Mouse (Mus musculus): ENCODE measurements around the gene Ctu2. TPM values are rescaled to one million over a fixed set of nuclear protein-coding genes. Genes with fewer than 3 reads are reported as not detected.

Gene Ctu2
- polyA plus RNA-seq, 1 experiment from 2014 or later: 72.6 TPM

DNA sequence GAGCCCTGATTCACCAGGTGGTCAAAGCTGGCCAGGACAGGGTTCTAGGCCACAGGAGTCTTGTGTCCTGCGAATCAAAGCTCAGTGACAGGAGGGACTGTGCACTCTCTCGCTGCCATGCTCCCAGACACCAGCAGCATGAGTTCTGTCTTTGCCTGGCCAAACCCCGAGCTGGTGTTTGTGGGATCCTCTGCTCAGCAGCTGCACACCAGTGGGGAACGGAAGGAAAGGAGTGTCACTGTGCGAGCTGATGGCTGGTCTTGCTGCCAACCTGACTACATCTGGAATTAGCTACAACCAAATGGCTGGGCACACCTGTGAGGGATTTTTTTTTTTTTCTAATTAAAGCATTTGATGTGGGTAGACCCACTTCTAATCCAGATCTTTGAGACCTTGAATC, 5.3 kb upstream of the Ctu2 start:
- no peaks in the 10 kb centered on the region for H3K27me3 ChIP-seq (ENCODE audit: low read depth, poor library complexity, severe bottlenecking)
- WGBS: 79% methylated on average over 5 of the region's 5 CpGs
- H3K9me3 ChIP-seq (replicated peaks): no peaks in the 10 kb centered on the region
- no peak overlapping the region for H3K27ac ChIP-seq (replicated peaks)
- no peak overlapping the region for H3K4me3 ChIP-seq
- DNase-seq (ENCODE audit: low spot score): no peak
- H3K4me1 ChIP-seq: peaks cover 15% of the 10 kb centered on the region
- H3K36me3 ChIP-seq: peaks cover 67% of the 10 kb centered on the region

DNA sequence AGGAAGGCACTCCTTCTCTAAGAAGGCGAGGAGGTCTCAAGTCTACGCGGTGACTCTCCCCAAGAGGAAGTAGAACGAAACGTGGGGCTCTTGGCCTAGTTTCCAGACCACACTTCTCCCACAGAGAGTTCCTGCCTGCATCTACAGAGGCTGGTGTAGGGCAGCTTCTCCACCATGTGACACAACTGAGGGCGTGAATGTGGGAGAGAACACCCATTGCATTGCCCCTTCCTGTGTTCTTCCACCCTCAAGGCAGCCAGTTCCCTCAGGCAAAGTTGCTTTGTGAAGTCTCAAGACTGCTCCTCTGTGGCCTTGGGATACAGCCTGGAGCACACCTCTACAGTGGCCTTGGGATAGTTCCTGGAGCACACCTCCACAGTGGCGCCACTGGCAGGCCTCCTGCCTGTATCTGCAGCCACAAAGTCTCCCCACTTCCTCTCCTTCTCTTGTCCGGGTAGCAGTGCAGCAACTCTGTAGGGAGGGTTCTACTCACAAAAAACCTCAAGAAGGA, 2.0 kb upstream of the Ctu2 start:
- Histone ChIP-seq H3K27me3 (ENCODE audit: low read depth, poor library complexity, severe bottlenecking) (no peaks in the 10 kb centered on the region), H3K36me3 (peaks cover 59% of the 10 kb centered on the region), H3K9me3 (replicated peaks) (no peaks in the 10 kb centered on the region), H3K27ac (replicated peaks) (no peak overlapping the region), H3K4me1 (peaks cover 31% of the 10 kb centered on the region), H3K4me3 (peak overlapping the region; percentile 18; the same call in 1 of the 2 replicates)
- 94% methylated on average over 8 of the region's 8 CpGs for WGBS
- DNase-seq (ENCODE audit: low spot score): no peak

DNA sequence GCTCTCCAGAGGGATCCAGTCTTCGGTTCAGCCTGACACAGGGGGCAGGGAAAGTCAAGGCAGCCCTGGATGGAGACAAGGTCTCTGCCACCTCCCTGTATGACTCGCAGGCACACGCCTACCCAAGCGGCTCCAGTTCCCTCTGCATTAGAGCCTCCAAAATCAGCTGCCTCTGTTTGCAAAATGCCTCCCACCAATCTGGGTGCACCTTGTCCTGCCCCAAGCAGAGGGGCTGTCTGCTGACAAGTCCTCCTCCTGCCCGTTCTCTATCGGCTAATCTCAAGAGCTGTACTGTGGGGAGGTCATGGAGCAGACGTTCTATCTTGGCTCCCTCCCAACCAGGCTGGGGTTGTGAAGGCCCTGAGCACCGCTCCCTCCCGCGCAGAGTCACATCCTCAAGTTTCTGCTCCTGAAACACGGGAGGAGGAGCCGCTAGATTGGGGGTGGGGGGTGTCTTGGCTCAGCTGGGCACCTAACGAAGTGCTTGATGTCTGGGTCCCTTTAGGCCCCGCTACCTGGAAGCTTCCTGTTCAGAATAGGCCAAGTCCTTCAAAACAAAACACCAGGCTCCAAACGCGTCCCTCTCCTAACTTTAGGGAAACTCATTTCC, 887 bp upstream of the Ctu2 start:
- Histone ChIP-seq H3K27ac (replicated peaks) (peak overlapping the region; percentile 92), H3K4me3 (peak overlapping the region; percentile 81), H3K36me3 (peaks cover 63% of the 10 kb centered on the region), H3K4me1 (peaks cover 34% of the 10 kb centered on the region), H3K27me3 (ENCODE audit: low read depth, poor library complexity, severe bottlenecking) (no peaks in the 10 kb centered on the region), H3K9me3 (replicated peaks) (no peaks in the 10 kb centered on the region)
- no peak for DNase-seq (ENCODE audit: low spot score)
- 17% methylated on average over 16 of the region's 16 CpGs for WGBS

DNA sequence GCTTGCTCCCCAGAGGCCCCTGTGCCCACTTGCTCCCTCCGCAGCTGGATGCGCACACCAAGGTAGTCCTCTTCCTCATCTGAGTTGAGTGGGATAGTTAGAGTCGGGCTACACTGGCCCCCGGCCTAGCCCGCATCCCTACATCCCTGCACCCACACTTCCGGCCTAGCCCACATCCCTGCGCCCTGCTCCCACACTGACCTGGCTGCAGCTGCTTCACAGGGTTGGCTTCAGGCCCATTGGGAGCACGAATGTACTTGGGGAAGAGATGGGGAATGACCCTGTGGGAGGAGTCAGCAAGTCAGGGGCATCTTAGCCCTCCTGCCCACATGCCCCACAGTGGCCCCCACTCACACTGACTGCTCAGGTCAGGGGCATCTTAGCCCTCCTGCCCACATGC, 6.5 kb downstream of the Ctu2 start:
- Histone ChIP-seq H3K4me3 (no peak overlapping the region), H3K4me1 (peaks cover 8% of the 10 kb centered on the region), H3K27ac (replicated peaks) (no peak overlapping the region), H3K36me3 (peaks cover 84% of the 10 kb centered on the region), H3K27me3 (ENCODE audit: low read depth, poor library complexity, severe bottlenecking) (no peaks in the 10 kb centered on the region), H3K9me3 (replicated peaks) (no peaks in the 10 kb centered on the region)
- WGBS: 96% methylated on average over 8 of the region's 8 CpGs
- no peak for DNase-seq (ENCODE audit: low spot score)

DNA sequence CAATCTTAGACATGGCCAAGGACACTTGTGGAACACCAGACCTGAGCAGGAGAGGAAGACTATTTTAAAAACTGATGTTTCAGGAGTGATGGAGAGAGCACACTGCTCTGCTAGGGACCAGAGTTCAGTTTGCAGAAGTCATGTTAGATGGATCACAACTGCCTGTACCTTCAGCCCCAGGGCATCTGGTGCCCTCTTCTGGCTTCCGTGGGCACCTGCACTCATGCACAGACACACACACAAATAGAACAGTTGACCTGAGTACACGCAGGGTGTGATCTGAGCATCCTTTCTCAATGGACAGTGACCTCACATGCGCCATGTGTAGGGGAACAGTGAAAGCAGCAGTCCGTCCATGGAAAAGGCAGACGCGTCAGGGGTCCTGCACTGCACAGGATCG, 7.9 kb downstream of the Ctu2 start:
- no peak for DNase-seq (ENCODE audit: low spot score)
- Histone ChIP-seq H3K9me3 (replicated peaks) (no peaks in the 10 kb centered on the region), H3K36me3 (peaks cover 73% of the 10 kb centered on the region), H3K4me3 (no peak overlapping the region), H3K27me3 (ENCODE audit: low read depth, poor library complexity, severe bottlenecking) (no peaks in the 10 kb centered on the region), H3K27ac (replicated peaks) (no peak overlapping the region), H3K4me1 (0 out of 2 replicates have a peak, but pooled peaks cover 4% of the 10 kb centered on the region)
- WGBS: 95% methylated on average over 7 of the region's 7 CpGs

DNA sequence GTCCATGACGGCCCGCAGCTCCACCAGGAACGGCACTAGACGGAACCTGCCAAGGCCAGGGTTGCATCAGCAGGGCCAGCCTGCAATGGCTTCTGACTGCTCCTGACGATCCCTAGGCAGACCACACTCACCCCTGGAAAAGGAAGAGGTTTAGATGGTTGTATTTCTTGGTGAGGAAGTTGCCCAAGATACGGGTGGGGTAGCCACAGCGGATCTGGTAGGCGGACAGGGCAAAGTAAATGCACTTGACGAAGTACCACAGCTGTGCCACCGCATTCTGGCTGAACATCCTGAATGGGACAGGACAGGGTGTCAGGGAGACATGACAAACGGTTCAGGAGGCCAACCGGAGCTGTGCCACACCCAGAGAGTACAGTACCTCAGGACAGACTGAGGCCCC, 8.9 kb downstream of the Ctu2 start:
- Histone ChIP-seq H3K9me3 (replicated peaks) (no peaks in the 10 kb centered on the region), H3K36me3 (peaks cover 68% of the 10 kb centered on the region), H3K27me3 (ENCODE audit: low read depth, poor library complexity, severe bottlenecking) (no peaks in the 10 kb centered on the region), H3K27ac (replicated peaks) (no peak overlapping the region), H3K4me3 (no peak overlapping the region), H3K4me1 (no peaks in the 10 kb centered on the region)
- 94% methylated on average over 12 of the region's 12 CpGs for WGBS
- DNase-seq (ENCODE audit: low spot score): no peak

DNA sequence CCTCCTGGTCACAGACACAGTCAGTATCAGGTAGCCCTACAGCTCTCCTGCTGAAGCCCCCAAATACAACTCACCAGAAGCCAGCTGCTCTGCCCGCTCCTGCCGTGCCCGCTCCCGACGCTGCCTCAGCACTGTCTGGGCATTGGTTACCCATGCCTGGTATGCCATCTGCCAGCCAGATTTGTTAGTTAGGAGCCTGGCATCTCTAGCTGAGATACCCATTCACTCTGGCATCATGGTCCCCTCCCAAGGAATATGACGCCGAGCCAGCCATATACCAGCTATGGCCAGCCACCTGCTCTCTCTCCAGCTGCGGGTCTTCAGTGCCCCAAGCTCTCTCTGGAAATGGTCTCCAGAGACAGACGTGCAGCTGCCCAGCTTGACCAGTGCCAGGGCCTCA, 12.4 kb downstream of the Ctu2 start:
- H3K36me3 ChIP-seq: peaks cover 40% of the 10 kb centered on the region
- H3K4me3 ChIP-seq: no peak overlapping the region
- no peak overlapping the region for H3K27ac ChIP-seq (replicated peaks)
- no peak for DNase-seq (ENCODE audit: low spot score)
- no peaks in the 10 kb centered on the region for H3K9me3 ChIP-seq (replicated peaks)
- no peaks in the 10 kb centered on the region for H3K4me1 ChIP-seq
- 95% methylated on average over 9 of the region's 9 CpGs for WGBS
- no peaks in the 10 kb centered on the region for H3K27me3 ChIP-seq (ENCODE audit: low read depth, poor library complexity, severe bottlenecking)

DNA sequence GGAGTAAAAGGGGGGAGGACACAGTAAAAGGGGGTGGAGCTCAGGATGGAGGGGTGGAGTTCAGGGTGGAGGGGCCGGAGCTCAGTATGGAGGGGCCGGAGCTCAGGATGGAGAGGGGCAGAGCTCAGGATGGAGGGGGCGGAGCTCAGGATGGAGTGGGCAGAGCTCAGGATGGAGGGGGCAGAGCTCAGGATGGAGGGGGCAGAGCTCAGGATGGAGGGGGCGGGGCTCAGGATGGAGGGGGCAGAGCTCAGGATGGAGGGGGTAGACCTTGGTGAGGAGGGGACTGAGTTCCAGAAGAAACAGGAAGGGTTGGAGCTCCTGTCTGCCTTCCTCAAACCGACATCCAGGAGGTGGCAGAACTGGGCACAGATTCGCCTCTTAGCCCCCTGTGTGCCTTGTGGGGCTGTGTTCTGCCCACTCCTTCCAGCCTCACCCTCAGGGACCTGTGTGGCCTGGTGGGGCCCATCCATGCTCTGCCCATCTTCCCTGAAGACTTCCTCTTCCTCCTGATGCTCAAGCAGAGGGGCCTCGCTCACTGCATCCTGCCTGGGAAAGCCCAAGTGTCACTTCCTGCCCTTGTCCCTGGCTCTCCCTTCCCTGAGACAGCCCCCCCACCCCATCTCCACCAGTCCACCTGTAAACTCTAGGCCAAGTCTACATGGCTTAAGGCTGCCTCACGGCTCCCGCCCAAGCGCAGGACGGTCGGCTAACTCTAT, 21.2 kb downstream of the Ctu2 start:
- Histone ChIP-seq H3K4me1 (no peaks in the 10 kb centered on the region; the same call in 1 of the 2 replicates), H3K27me3 (ENCODE audit: low read depth, poor library complexity, severe bottlenecking) (no peaks in the 10 kb centered on the region), H3K4me3 (no peak overlapping the region), H3K36me3 (peaks cover 16% of the 10 kb centered on the region; the same call in 1 of the 2 replicates), H3K27ac (replicated peaks) (no peak overlapping the region), H3K9me3 (replicated peaks) (no peaks in the 10 kb centered on the region)
- 86% methylated on average over 12 of the region's 12 CpGs for whole genome bisulfite sequencing
- no peak for DNase-seq (ENCODE audit: low spot score)

DNA sequence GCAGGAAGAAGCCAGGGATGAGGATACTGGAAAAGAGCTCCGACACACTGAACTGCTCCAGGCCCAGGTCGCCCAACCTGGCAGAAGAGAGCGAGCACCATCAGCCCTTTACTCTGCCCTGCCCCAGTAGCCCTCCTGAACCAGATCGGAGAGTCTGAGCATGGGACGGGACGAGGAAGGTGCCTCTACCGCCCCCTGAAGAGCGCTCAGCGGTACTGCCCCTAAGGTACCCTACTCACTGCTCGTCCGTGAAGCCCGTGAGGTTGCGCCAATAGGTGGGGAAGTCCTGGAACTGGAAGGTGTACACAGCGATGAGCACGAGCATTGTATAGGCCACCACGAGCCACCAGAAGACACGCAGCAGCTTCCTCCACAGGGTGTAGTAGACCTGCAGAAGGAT, 22.0 kb downstream of the Ctu2 start:
- no peak overlapping the region for H3K4me3 ChIP-seq
- peaks cover 16% of the 10 kb centered on the region; the same call in 1 of the 2 replicates for H3K36me3 ChIP-seq
- 67% methylated on average over 17 of the region's 17 CpGs for WGBS
- no peak overlapping the region for H3K27ac ChIP-seq (replicated peaks)
- H3K9me3 ChIP-seq (replicated peaks): no peaks in the 10 kb centered on the region
- DNase-seq (ENCODE audit: low spot score): no peak
- no peaks in the 10 kb centered on the region for H3K27me3 ChIP-seq (ENCODE audit: low read depth, poor library complexity, severe bottlenecking)
- no peaks in the 10 kb centered on the region; the same call in 1 of the 2 replicates for H3K4me1 ChIP-seq

DNA sequence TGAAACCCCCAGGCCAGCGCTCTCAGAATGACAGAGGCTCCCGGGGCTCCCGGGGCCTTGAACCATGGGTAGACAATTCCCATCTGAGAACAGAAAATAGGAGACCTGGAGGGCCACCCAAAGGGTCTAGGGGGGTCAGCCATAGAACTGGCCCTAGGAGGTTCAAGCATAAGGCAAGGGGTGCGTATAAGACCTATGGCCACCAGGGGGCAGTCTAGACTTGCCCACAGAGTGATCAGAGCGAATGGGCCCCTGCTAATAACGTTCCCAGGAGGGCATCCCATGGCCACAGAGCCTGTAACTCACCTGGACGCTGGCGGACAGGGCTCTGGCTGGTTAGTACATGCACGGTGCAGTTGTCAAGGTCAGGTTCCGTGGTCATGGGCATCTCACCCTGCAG, 24.9 kb downstream of the Ctu2 start:
- H3K27me3 ChIP-seq (ENCODE audit: low read depth, poor library complexity, severe bottlenecking): no peaks in the 10 kb centered on the region
- H3K4me1 ChIP-seq: no peaks in the 10 kb centered on the region; the same call in 1 of the 2 replicates
- no peak overlapping the region for H3K4me3 ChIP-seq
- H3K27ac ChIP-seq (replicated peaks): no peak overlapping the region
- DNase-seq (ENCODE audit: low spot score): peak; percentile 70
- no peaks in the 10 kb centered on the region for H3K9me3 ChIP-seq (replicated peaks)
- H3K36me3 ChIP-seq: peaks cover 4% of the 10 kb centered on the region; the same call in 1 of the 2 replicates
- WGBS: 43% methylated on average over 10 of the region's 10 CpGs

DNA sequence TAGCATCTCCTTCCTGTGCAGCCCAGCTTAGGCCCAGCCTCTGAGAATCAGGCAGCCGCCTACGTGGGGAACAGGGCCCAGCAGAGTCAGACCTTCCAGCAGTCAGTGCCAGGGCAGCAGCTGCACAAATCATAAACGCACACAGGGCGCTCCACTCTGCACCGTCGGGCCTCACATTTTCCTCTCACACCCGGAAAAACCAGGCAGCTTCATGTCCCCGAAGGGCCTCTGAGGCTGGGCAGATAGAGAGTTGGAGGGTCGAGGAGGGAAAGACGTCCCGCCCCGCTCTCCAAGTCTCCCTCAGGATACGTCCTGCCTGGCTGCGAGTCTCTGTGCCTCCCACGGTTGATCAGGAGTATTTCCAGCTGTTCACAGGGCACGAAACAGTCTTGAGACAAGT, 35.6 kb downstream of the Ctu2 start:
- no peak for DNase-seq (ENCODE audit: low spot score)
- Histone ChIP-seq H3K4me1 (0 out of 2 replicates have a peak, but pooled peaks cover 7% of the 10 kb centered on the region), H3K4me3 (no peak overlapping the region), H3K27me3 (ENCODE audit: low read depth, poor library complexity, severe bottlenecking) (no peaks in the 10 kb centered on the region), H3K36me3 (no peaks in the 10 kb centered on the region), H3K9me3 (replicated peaks) (no peaks in the 10 kb centered on the region), H3K27ac (replicated peaks) (no peak overlapping the region)
- 82% methylated on average over 16 of the region's 16 CpGs for WGBS

DNA sequence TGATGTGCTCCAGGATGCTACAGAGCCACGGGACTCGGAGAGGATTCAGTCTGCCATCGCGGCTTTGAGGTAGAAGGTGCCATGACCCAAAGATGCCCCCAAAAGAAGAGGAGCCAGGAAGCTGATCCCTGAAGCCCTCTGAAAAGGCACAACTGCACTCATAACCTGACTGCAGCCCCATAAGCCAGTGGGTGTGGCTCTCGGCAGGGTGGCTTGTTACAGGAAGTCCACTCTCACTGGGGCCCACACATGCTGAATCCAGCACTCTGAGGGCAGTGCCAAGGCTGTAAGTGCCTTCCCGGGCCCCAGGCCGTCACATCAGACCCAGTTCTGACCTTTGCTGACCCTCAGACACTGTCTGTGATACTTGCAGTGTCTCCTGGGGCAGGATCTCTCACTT, 36.4 kb downstream of the Ctu2 start:
- no peak overlapping the region for H3K4me3 ChIP-seq
- H3K27ac ChIP-seq (replicated peaks): no peak overlapping the region; the same call in 1 of the 2 replicates
- no peaks in the 10 kb centered on the region for H3K9me3 ChIP-seq (replicated peaks)
- WGBS: 86% methylated on average over 7 of the region's 7 CpGs
- peaks cover 14% of the 10 kb centered on the region for H3K4me1 ChIP-seq
- no peak for DNase-seq (ENCODE audit: low spot score)
- no peaks in the 10 kb centered on the region for H3K27me3 ChIP-seq (ENCODE audit: low read depth, poor library complexity, severe bottlenecking)
- no peaks in the 10 kb centered on the region for H3K36me3 ChIP-seq

DNA sequence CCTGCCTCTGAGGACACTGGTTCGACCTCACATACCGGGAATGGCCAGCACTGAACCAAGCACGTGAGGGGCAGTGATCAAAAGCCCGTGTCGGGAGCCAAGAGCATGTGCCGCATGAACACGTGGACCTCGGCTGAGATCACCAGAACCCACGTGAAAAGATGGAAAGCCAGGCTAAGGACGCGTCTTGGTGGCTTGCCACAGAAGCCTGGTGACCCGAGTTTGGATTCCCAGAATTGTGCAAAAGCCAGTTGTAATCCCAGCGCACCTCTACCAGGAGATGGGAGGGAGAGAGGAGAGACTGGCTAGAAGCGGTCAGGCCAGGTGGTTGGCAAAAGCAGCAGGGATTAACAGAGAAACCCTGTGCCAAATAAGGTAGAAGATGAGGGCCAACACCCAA, 39.8 kb downstream of the Ctu2 start:
- H3K4me3 ChIP-seq: no peak overlapping the region
- no peaks in the 10 kb centered on the region for H3K27me3 ChIP-seq (ENCODE audit: low read depth, poor library complexity, severe bottlenecking)
- 96% methylated on average over 14 of the region's 14 CpGs for WGBS
- H3K9me3 ChIP-seq (replicated peaks): no peaks in the 10 kb centered on the region
- no peak for DNase-seq (ENCODE audit: low spot score)
- H3K27ac ChIP-seq (replicated peaks): no peak overlapping the region
- H3K36me3 ChIP-seq: no peaks in the 10 kb centered on the region
- H3K4me1 ChIP-seq: peaks cover 41% of the 10 kb centered on the region
